Mouse (Mus musculus) liver, embryonic 14.5 days (tissue): ENCODE results near the gene Rlf. TPM values are rescaled to one million over a fixed set of nuclear protein-coding genes. Genes with fewer than 3 reads are reported as not detected.
"Not testable (repeated sequence)": the region's sequence is repeated elsewhere in the genome, so short reads cannot be mapped to it uniquely, and the experiment has no call there.

Experiments used
- ATAC-seq: fragments of 200-750 bp; cut with Nextera tagmentation; 2 replicates; pipeline ENCODE4 v1.8.0; 2017; ENCODE audit warnings: moderate number of reproducible peaks, mild to moderate bottlenecking, moderate library complexity; ENCODE audit not compliant: insufficient read depth
- DNase-seq, 3 experiments: peaks; one replicate each; pipeline ENCODE4 v3.0.0-alpha.2; 2012 to 2013; ENCODE audit warnings: low read depth in 3 of 3, low spot score in 3 of 3
- H3K27ac ChIP-seq: fragments of 300-500 bp; sonication (generic); 2 replicates; pipeline ENCODE4 v1.5.1; 2014; ENCODE audit warnings: moderate library complexity, mild to moderate bottlenecking, control low read depth, inconsistent platforms
- H3K27me3 ChIP-seq: fragments of 300-500 bp; sonication (generic); 2 replicates; pipeline ENCODE4 v1.6.1; 2014; ENCODE audit warnings: mild to moderate bottlenecking, low read length, moderate library complexity; ENCODE audit not compliant: control insufficient read depth, insufficient read depth
- H3K36me3 ChIP-seq: fragments of 300-500 bp; sonication (generic); replicated peaks from 2 replicates; pipeline ENCODE4 v1.6.1; 2014; ENCODE audit warnings: low read depth; ENCODE audit not compliant: control insufficient read depth, insufficient read depth
- H3K4me1 ChIP-seq, 2 experiments: fragments of 200-500 bp in 1 of 2; fragments of 300-500 bp in 1 of 2; sonication (generic) in 1 of 2; replicated peaks; 2 replicates each; pipeline ENCODE4 v1.6.1; 2012 to 2014; ENCODE audit warnings: antibody characterized with exemption in 1 of 2, inconsistent platforms in 1 of 2, low read length in 1 of 2; ENCODE audit not compliant: control insufficient read depth in 2 of 2, insufficient read depth in 2 of 2
- H3K4me2 ChIP-seq: fragments of 300-500 bp; sonication (generic); 2 replicates; pipeline ENCODE4 v1.6.1; 2014; ENCODE audit warnings: low read depth, mild to moderate bottlenecking, control low read depth, moderate library complexity
- H3K4me3 ChIP-seq, 2 experiments: fragments of 200-500 bp in 1 of 2; fragments of 300-500 bp in 1 of 2; sonication (generic) in 1 of 2; 2 replicates each; pipeline ENCODE4 v1.5.1; 2012 to 2014; ENCODE audit warnings: low read depth in 2 of 2, low read length in 2 of 2, mild to moderate bottlenecking in 2 of 2, control low read depth in 1 of 2, inconsistent platforms in 1 of 2, moderate library complexity in 1 of 2; ENCODE audit not compliant: insufficient read depth in 1 of 2
- H3K9ac ChIP-seq: fragments of 300-500 bp; sonication (generic); replicated peaks from 2 replicates; pipeline ENCODE4 v1.6.1; 2014; ENCODE audit warnings: mild to moderate bottlenecking, control low read depth, moderate library complexity
- H3K9me3 ChIP-seq: fragments of 300-500 bp; sonication (generic); 2 replicates; pipeline ENCODE4 v1.6.1; 2016; ENCODE audit warnings: low read length, mixed read lengths; ENCODE audit not compliant: control insufficient read depth
- CTCF ChIP-seq: IDR thresholded peaks from 2 replicates; pipeline ENCODE4 v1.5.1; 2016; ENCODE audit warnings: antibody characterized with exemption, low read depth, control low read depth
- EP300 ChIP-seq: IDR thresholded peaks from 2 replicates; pipeline ENCODE4 v1.6.1; 2016; ENCODE audit warnings: antibody characterized with exemption, low read depth
- WGBS: fragments of 180-500 bp; shearing (Covaris S2); extraction: QIAGEN DNeasy Blood & Tissue Kit; methylation state at CpG from one replicate; pipeline ENCODE4 v1.1.7; 2014; ENCODE audit not compliant: insufficient replicate concordance; 5-methylcytosine and 5-hydroxymethylcytosine counted together
- polyA plus RNA-seq, 2 experiments: library from polyadenylated mRNA; depleted of rRNA in 1 of 2; stranded (reverse) in 1 of 2; unstranded in 1 of 2; fragments of >200 nt; fragmentation: Nextera tagmentation in 1 of 2; extraction: Ambion mirVana in 1 of 2; gene quantifications; 2 replicates each; pipeline versions ENCODE4 v1.2.1 to v1.2.3; 2012 to 2014

The Rlf gene
- polyA plus RNA-seq, 2 experiments: 5.0 to 6.4 TPM

GRCm38 (mm10) chr4:121196205-121196604 is 18.7 kb downstream of the Rlf start:
- no peak for TF ChIP-seq CTCF
- TF ChIP-seq EP300: no peak
- ATAC-seq (no peak), DNase-seq (no peak)
- 42% methylated on average over 2 of the region's 2 CpGs for WGBS
- Histone ChIP-seq H3K36me3 (no peaks in the 10 kb centered on the region), H3K9ac (no peak overlapping the region), H3K4me1 (no peaks in the 10 kb centered on the region), H3K4me3 (no peak overlapping the region), H3K4me2 (no peak overlapping the region), H3K27me3 (no peaks in the 10 kb centered on the region), H3K27ac (no peak overlapping the region), H3K9me3 (no peaks in the 10 kb centered on the region)

- DNase-seq (no peak), ATAC-seq (no peak)
- Histone ChIP-seq H3K36me3 (no peaks in the 10 kb centered on the region), H3K4me3 (no peak overlapping the region), H3K4me1 (no peaks in the 10 kb centered on the region), H3K9me3 (no peaks in the 10 kb centered on the region), H3K27ac (no peak overlapping the region), H3K9ac (no peak overlapping the region), H3K27me3 (no peaks in the 10 kb centered on the region), H3K4me2 (no peak overlapping the region)
- TF ChIP-seq EP300 (no peak), CTCF (no peak)
Observed at GRCm38 (mm10) chr4:121194736-121195135, 20.1 kb downstream of the Rlf start.

GRCm38 (mm10) chr4:121192306-121192705 is 22.6 kb downstream of the Rlf start:
- no peak for DNase-seq
- H3K9me3 ChIP-seq: no peaks in the 10 kb centered on the region
- peaks cover 4% of the 10 kb centered on the region for H3K36me3 ChIP-seq
- 78% methylated on average over 2 of the region's 2 CpGs for WGBS
- no peaks in the 10 kb centered on the region for H3K27me3 ChIP-seq
- H3K4me3 ChIP-seq: no peak overlapping the region
- H3K4me1 ChIP-seq: no peaks in the 10 kb centered on the region
- TF ChIP-seq CTCF (no peak), EP300 (no peak)
- no peak overlapping the region for H3K9ac ChIP-seq
- no peak overlapping the region for H3K4me2 ChIP-seq
- no peak for ATAC-seq
- no peak overlapping the region for H3K27ac ChIP-seq

GRCm38 (mm10) chr4:121189341-121189740 is 25.5 kb downstream of the Rlf start:
- Histone ChIP-seq H3K4me2 (no peak overlapping the region), H3K36me3 (peaks cover 15% of the 10 kb centered on the region), H3K27ac (no peak overlapping the region), H3K9ac (no peak overlapping the region), H3K4me1 (no peaks in the 10 kb centered on the region), H3K9me3 (no peaks in the 10 kb centered on the region), H3K27me3 (no peaks in the 10 kb centered on the region), H3K4me3 (no peak overlapping the region)
- WGBS: 71% methylated on average over 3 of the region's 3 CpGs
- ATAC-seq: no peak
- no peak for DNase-seq
- TF ChIP-seq EP300 (no peak), CTCF (no peak)

- no peak for TF ChIP-seq EP300
- no peak for TF ChIP-seq CTCF
- no peak for ATAC-seq
- Histone ChIP-seq H3K4me1 (no peaks in the 10 kb centered on the region), H3K4me2 (no peak overlapping the region), H3K9ac (no peak overlapping the region), H3K36me3 (peaks cover 12% of the 10 kb centered on the region), H3K9me3 (peaks cover 2% of the 10 kb centered on the region), H3K4me3 (no peak overlapping the region), H3K27me3 (no peaks in the 10 kb centered on the region), H3K27ac (no peak overlapping the region)
- DNase-seq: no peak
- WGBS: 86% methylated on average over 3 of the region's 3 CpGs
Observed at GRCm38 (mm10) chr4:121179669-121180068, 35.2 kb downstream of the Rlf start.

- WGBS: 79% methylated on average over 2 of the region's 2 CpGs
- Histone ChIP-seq H3K27ac (no peak overlapping the region), H3K9me3 (no peaks in the 10 kb centered on the region), H3K9ac (no peak overlapping the region), H3K4me1 (no peaks in the 10 kb centered on the region), H3K36me3 (peaks cover 12% of the 10 kb centered on the region), H3K27me3 (no peaks in the 10 kb centered on the region), H3K4me3 (no peak overlapping the region), H3K4me2 (no peak overlapping the region)
- DNase-seq (peak in 2 of 3 experiments; percentile 10 to 13), ATAC-seq (peak; percentile 47)
- TF ChIP-seq EP300: no peak
- no peak for TF ChIP-seq CTCF
Observed at GRCm38 (mm10) chr4:121167656-121168055, 47.2 kb downstream of the Rlf start.

GRCm38 (mm10) chr4:121166697-121167096 is 48.2 kb downstream of the Rlf start:
- H3K9me3 ChIP-seq, H3K4me2 ChIP-seq, H3K27me3 ChIP-seq, H3K27ac ChIP-seq, DNase-seq, H3K4me3 ChIP-seq, H3K4me1 ChIP-seq, H3K9ac ChIP-seq, ATAC-seq: not testable (repeated sequence)
- WGBS: 65% methylated on average over 3 of the region's 5 CpGs
- peaks cover 12% of the 10 kb centered on the region for H3K36me3 ChIP-seq
